Mouse (Mus musculus): Measurements from ENCODE around the gene Trip10.

DNA sequence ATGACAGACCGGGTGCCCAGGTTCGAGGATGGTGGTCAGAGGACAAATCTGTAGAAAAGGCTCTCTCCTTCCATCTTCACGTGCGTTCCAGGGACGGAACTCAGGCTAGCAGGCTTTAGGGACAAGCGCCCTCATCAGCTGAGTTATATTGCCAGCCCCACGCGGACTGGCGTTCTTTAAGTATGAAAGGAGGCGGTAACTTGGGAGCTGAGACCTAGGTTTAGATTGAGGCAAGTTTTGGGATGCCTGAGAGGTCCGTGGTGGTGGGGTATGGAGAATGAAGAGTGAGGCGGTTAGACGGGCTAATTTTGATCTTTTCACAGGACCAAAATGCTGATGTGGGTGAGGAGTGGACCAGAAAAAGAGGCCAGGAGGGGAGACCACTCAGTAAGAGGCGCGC lies 25.4 kb downstream of the Trip10 start:
- no peak for TF ChIP-seq CTCF (IDR thresholded peaks at IDR 0.05; ENCODE audit: control insufficient read depth, insufficient read depth, insufficient replicate concordance, low read depth, low read length)
- TF ChIP-seq POLR2A (IDR thresholded peaks at IDR 0.05; ENCODE audit: control insufficient read depth, low read depth, low read length) = no peak
